Mouse (Mus musculus) kidney, embryonic 16.5 days (tissue): ENCODE results near the gene Tbck. TPM values are rescaled to one million over a fixed set of nuclear protein-coding genes. Genes with fewer than 3 reads are reported as not detected.

Source experiments
- ATAC-seq: fragments of 200-750 bp; cut with Nextera tagmentation; 2 replicates; pipeline ENCODE4 v1.8.0; 2017; ENCODE audit warnings: moderate TSS enrichment; ENCODE audit not compliant: low FRiP score, low TSS enrichment
- H3K27ac ChIP-seq: fragments of 300-500 bp; sonication (generic); 2 replicates; pipeline ENCODE4 v1.5.1; 2014; ENCODE audit warnings: low read length
- H3K27me3 ChIP-seq: fragments of 300-500 bp; sonication (generic); 2 replicates; pipeline ENCODE4 v1.6.1; 2014; ENCODE audit warnings: low read length, control low read depth, mixed read lengths; ENCODE audit not compliant: insufficient read depth
- H3K36me3 ChIP-seq: fragments of 300-500 bp; sonication (generic); 2 replicates; pipeline ENCODE4 v1.6.1; 2014; ENCODE audit warnings: low read length, control low read depth, mixed read lengths; ENCODE audit not compliant: insufficient read depth
- H3K4me1 ChIP-seq: fragments of 300-500 bp; sonication (generic); 2 replicates; pipeline ENCODE4 v1.6.1; 2014; ENCODE audit warnings: low read length, control low read depth, mixed read lengths; ENCODE audit not compliant: insufficient read depth
- H3K4me2 ChIP-seq: fragments of 300-500 bp; sonication (generic); replicated peaks from 2 replicates; pipeline ENCODE4 v1.6.1; 2014; ENCODE audit warnings: low read depth, low read length
- H3K4me3 ChIP-seq: fragments of 300-500 bp; sonication (generic); 2 replicates; pipeline ENCODE4 v1.5.1; 2014; ENCODE audit warnings: mild to moderate bottlenecking, low read length
- H3K9ac ChIP-seq: fragments of 300-500 bp; sonication (generic); replicated peaks from 2 replicates; pipeline ENCODE4 v1.6.1; 2014; ENCODE audit warnings: low read length
- H3K9me3 ChIP-seq: fragments of 300-500 bp; sonication (generic); 2 replicates; pipeline ENCODE4 v1.6.1; 2016; ENCODE audit warnings: low read length, control low read depth
- WGBS: fragments of 180-500 bp; shearing (Covaris S2); extraction: QIAGEN DNeasy Blood & Tissue Kit; methylation state at CpG from one replicate; pipeline ENCODE4 v1.1.7; 2014; 5-methylcytosine and 5-hydroxymethylcytosine counted together
- polyA plus RNA-seq: library from polyadenylated mRNA; unstranded; fragments of >200 nt; fragmentation: Nextera tagmentation; extraction: Ambion mirVana; gene quantifications from 2 replicates; pipeline ENCODE4 v1.2.1, GENCODE M21; 2015

Tbck gene
- polyA plus RNA-seq, 1 experiment from 2014 or later: 19.1 TPM

- Histone ChIP-seq H3K9me3 (no peaks in the 10 kb centered on the region), H3K4me1 (no peaks in the 10 kb centered on the region), H3K9ac (no peak overlapping the region), H3K4me3 (no peak overlapping the region), H3K27ac (no peak overlapping the region), H3K4me2 (no peak overlapping the region), H3K27me3 (no peaks in the 10 kb centered on the region), H3K36me3 (0 out of 2 replicates have a peak, but pooled peaks cover 3% of the 10 kb centered on the region)
- ATAC-seq: no peak; the same call in 1 of the 2 replicates
- 64% methylated on average over 9 of the region's 9 CpGs for WGBS
These were observed 130.0 kb downstream of the Tbck start for GRCm38 (mm10) chr3:132813706-132814497.

GRCm38 (mm10) chr3:132814791-132815496 is 131.0 kb downstream of the Tbck start:
- no peak overlapping the region for H3K9ac ChIP-seq
- no peaks in the 10 kb centered on the region for H3K4me1 ChIP-seq
- no peak overlapping the region for H3K27ac ChIP-seq
- 85% methylated on average over 10 of the region's 10 CpGs for WGBS
- H3K9me3 ChIP-seq: no peaks in the 10 kb centered on the region
- 0 out of 2 replicates have a peak, but pooled peaks cover 3% of the 10 kb centered on the region for H3K36me3 ChIP-seq
- no peak overlapping the region for H3K4me2 ChIP-seq
- no peaks in the 10 kb centered on the region for H3K27me3 ChIP-seq
- H3K4me3 ChIP-seq: no peak overlapping the region
- ATAC-seq: no peak

- Histone ChIP-seq H3K27me3 (no peaks in the 10 kb centered on the region), H3K27ac (no peak overlapping the region), H3K36me3 (0 out of 2 replicates have a peak, but pooled peaks cover 3% of the 10 kb centered on the region), H3K4me2 (no peak overlapping the region), H3K9ac (no peak overlapping the region), H3K4me3 (no peak overlapping the region), H3K4me1 (no peaks in the 10 kb centered on the region), H3K9me3 (no peaks in the 10 kb centered on the region)
- WGBS: 93% methylated on average over 4 of the region's 4 CpGs
- ATAC-seq: no peak
These were observed 131.8 kb downstream of the Tbck start for GRCm38 (mm10) chr3:132815497-132816326.

- 87% methylated on average over 2 of the region's 2 CpGs for WGBS
- H3K36me3 ChIP-seq: no peaks in the 10 kb centered on the region
- no peaks in the 10 kb centered on the region for H3K4me1 ChIP-seq
- ATAC-seq: no peak
- H3K27me3 ChIP-seq: no peaks in the 10 kb centered on the region
- no peak overlapping the region for H3K9ac ChIP-seq
- no peak overlapping the region for H3K27ac ChIP-seq
- no peak overlapping the region for H3K4me2 ChIP-seq
- no peaks in the 10 kb centered on the region for H3K9me3 ChIP-seq
- no peak overlapping the region for H3K4me3 ChIP-seq
These were observed 135.5 kb downstream of the Tbck start for GRCm38 (mm10) chr3:132819408-132819807.

- H3K9ac ChIP-seq: no peak overlapping the region
- H3K4me2 ChIP-seq: no peak overlapping the region
- 84% methylated on average over 16 of the region's 16 CpGs for WGBS
- no peak overlapping the region for H3K27ac ChIP-seq
- no peaks in the 10 kb centered on the region for H3K4me1 ChIP-seq
- H3K4me3 ChIP-seq: no peak overlapping the region
- peaks cover 8% of the 10 kb centered on the region; the same call in 1 of the 2 replicates for H3K36me3 ChIP-seq
- no peaks in the 10 kb centered on the region for H3K9me3 ChIP-seq
- H3K27me3 ChIP-seq: no peaks in the 10 kb centered on the region
- no peak for ATAC-seq
These were observed 147.4 kb downstream of the Tbck start for GRCm38 (mm10) chr3:132831179-132831873.

- Histone ChIP-seq H3K9ac (no peak overlapping the region), H3K4me1 (no peaks in the 10 kb centered on the region), H3K36me3 (peaks cover 21% of the 10 kb centered on the region), H3K4me2 (no peak overlapping the region), H3K27ac (no peak overlapping the region), H3K4me3 (no peak overlapping the region), H3K27me3 (no peaks in the 10 kb centered on the region), H3K9me3 (no peaks in the 10 kb centered on the region)
- 80% methylated on average over 6 of the region's 6 CpGs for whole genome bisulfite sequencing
- no peak for ATAC-seq
These were observed 151.3 kb downstream of the Tbck start for GRCm38 (mm10) chr3:132835118-132835794.

GRCm38 (mm10) chr3:132837134-132837533 is 153.2 kb downstream of the Tbck start:
- no peak overlapping the region for H3K27ac ChIP-seq
- H3K36me3 ChIP-seq: peaks cover 28% of the 10 kb centered on the region
- H3K4me1 ChIP-seq: no peaks in the 10 kb centered on the region
- no peak for ATAC-seq
- no peak overlapping the region for H3K4me2 ChIP-seq
- no peaks in the 10 kb centered on the region for H3K9me3 ChIP-seq
- no peak overlapping the region for H3K9ac ChIP-seq
- no peaks in the 10 kb centered on the region for H3K27me3 ChIP-seq
- H3K4me3 ChIP-seq: no peak overlapping the region
- WGBS: 85% methylated on average over 4 of the region's 4 CpGs

GRCm38 (mm10) chr3:132838656-132839417 is 154.9 kb downstream of the Tbck start:
- Histone ChIP-seq H3K4me2 (no peak overlapping the region), H3K9ac (no peak overlapping the region), H3K4me1 (no peaks in the 10 kb centered on the region), H3K4me3 (no peak overlapping the region), H3K9me3 (no peaks in the 10 kb centered on the region), H3K36me3 (peaks cover 28% of the 10 kb centered on the region), H3K27me3 (no peaks in the 10 kb centered on the region), H3K27ac (no peak overlapping the region)
- no peak for ATAC-seq
- WGBS: 92% methylated on average over 14 of the region's 15 CpGs
